Mouse (Mus musculus) brain, embryonic 14.5 days (tissue): ENCODE data around the gene 4930404H24Rik. TPM values are rescaled to one million over a fixed set of nuclear protein-coding genes. Genes with fewer than 3 reads are reported as not detected.

Source experiments
- DNase-seq: peaks from one replicate; pipeline ENCODE4 v3.0.0-alpha.2; 2011; ENCODE audit warnings: low read depth
- CTCF ChIP-seq: fragments of 200-500 bp; IDR thresholded peaks from 2 replicates; pipeline ENCODE4 v1.5.1; 2012; ENCODE audit warnings: inconsistent platforms, mild to moderate bottlenecking, moderate library complexity, borderline replicate concordance; ENCODE audit not compliant: insufficient read depth, insufficient read length; ENCODE audit errors: extremely low read depth
- POLR2A ChIP-seq: fragments of 200-500 bp; IDR thresholded peaks from 2 replicates; pipeline ENCODE4 v1.6.1; 2012; ENCODE audit warnings: mild to moderate bottlenecking, inconsistent platforms, borderline replicate concordance; ENCODE audit not compliant: poor library complexity, insufficient read depth, insufficient read length, severe bottlenecking; ENCODE audit errors: extremely low read depth
- polyA plus RNA-seq: library from polyadenylated mRNA; depleted of rRNA; stranded (reverse); fragments of >200 nt; gene quantifications from 2 replicates; pipeline ENCODE4 v1.2.3, GENCODE M21; 2012; rRNA removed

The 4930404H24Rik gene
- polyA plus RNA-seq, 1 experiment: not detected

- no peak for DNase-seq
- TF ChIP-seq CTCF: peak; percentile 22; the same call in 1 of the 2 replicates
- no peak for TF ChIP-seq POLR2A
Measured at GRCm38 (mm10) chr2:153530948-153531347, 38.4 kb downstream of the 4930404H24Rik start.

GRCm38 (mm10) chr2:153533981-153534380 lies 41.4 kb downstream of the 4930404H24Rik start:
- DNase-seq: no peak

GRCm38 (mm10) chr2:153538898-153539297 lies 46.3 kb downstream of the 4930404H24Rik start:
- TF ChIP-seq CTCF (no peak), POLR2A (no peak)
- no peak for DNase-seq

More at GRCm38 (mm10) chr2:153533981-153534380, 41.4 kb downstream of the 4930404H24Rik start:
- TF ChIP-seq POLR2A (no peak), CTCF (no peak)

- no peak for DNase-seq
- TF ChIP-seq CTCF: no peak
Measured at GRCm38 (mm10) chr2:153542936-153543668, 50.5 kb downstream of the 4930404H24Rik start.

Other genes starting within 250 kb of the 4930404H24Rik start
- gene Kif3b, start 201.4 kb upstream of the 4930404H24Rik start, polyA plus RNA-seq: 28.0 and 35.8 TPM in 2 replicates
- 27.1 and 37.0 TPM in 2 replicates for gene Asxl1, start 147.0 kb upstream of the 4930404H24Rik start, polyA plus RNA-seq
- gene Nol4l, start 37.2 kb downstream of the 4930404H24Rik start, polyA plus RNA-seq: 70.2 and 101 TPM in 2 replicates
- 35.8 and 42.3 TPM in 2 replicates for gene Commd7, start 140.0 kb downstream of the 4930404H24Rik start, polyA plus RNA-seq
- gene Dnmt3b, start 156.7 kb downstream of the 4930404H24Rik start, polyA plus RNA-seq: 4.7 and 5.2 TPM in 2 replicates
- gene Dnmt3c, start 203.9 kb downstream of the 4930404H24Rik start, polyA plus RNA-seq: 0.03 and 0.06 TPM in 2 replicates
- 62.8 and 73.8 TPM in 2 replicates for gene Mapre1, start 248.5 kb downstream of the 4930404H24Rik start, polyA plus RNA-seq